Mouse (Mus musculus): ENCODE results near the gene Cd2bp2. TPM values are rescaled to one million over a fixed set of nuclear protein-coding genes. Genes with fewer than 3 reads are reported as not detected.
A peak's percentile ranks its signal among the peaks of the same experiment; 100 is the strongest.
"Not testable (repeated sequence)": the region's sequence is repeated elsewhere in the genome, so short reads cannot be mapped to it uniquely, and the experiment has no call there.

The Cd2bp2 gene
- total RNA-seq, 2 experiments from 2014 or later, result 49.6 to 51.8 TPM

GRCm38 (mm10) chr7:127196484-127196883, 634 bp upstream of the Cd2bp2 start:
- ATAC-seq (replicated peaks; ENCODE audit: low FRiP score, low TSS enrichment, poor library complexity, severe bottlenecking), result no peak

GRCm38 (mm10) chr7:127194633-127195029, 1.2 kb downstream of the Cd2bp2 start:
- ATAC-seq (replicated peaks; ENCODE audit: low FRiP score, low TSS enrichment, poor library complexity, severe bottlenecking), result no peak

GRCm38 (mm10) chr7:127194011-127194632, 1.7 kb downstream of the Cd2bp2 start:
- no peak for ATAC-seq (replicated peaks; ENCODE audit: low FRiP score, low TSS enrichment, poor library complexity, severe bottlenecking)

- no peak for ATAC-seq (replicated peaks; ENCODE audit: low FRiP score, low TSS enrichment, poor library complexity, severe bottlenecking)
These were observed 2.9 kb downstream of the Cd2bp2 start for GRCm38 (mm10) chr7:127192989-127193388.

- no peak for ATAC-seq (replicated peaks; ENCODE audit: low FRiP score, low TSS enrichment, poor library complexity, severe bottlenecking)
These were observed 5.2 kb downstream of the Cd2bp2 start for GRCm38 (mm10) chr7:127190672-127191071.

- ATAC-seq (replicated peaks; ENCODE audit: low FRiP score, low TSS enrichment, poor library complexity, severe bottlenecking), result no peak
These were observed 7.3 kb downstream of the Cd2bp2 start for GRCm38 (mm10) chr7:127188305-127189276.

GRCm38 (mm10) chr7:127187351-127187750, 8.5 kb downstream of the Cd2bp2 start:
- ATAC-seq (replicated peaks; ENCODE audit: low FRiP score, low TSS enrichment, poor library complexity, severe bottlenecking), result no peak

GRCm38 (mm10) chr7:127185601-127186000, 10.2 kb downstream of the Cd2bp2 start:
- ATAC-seq (replicated peaks; ENCODE audit: low FRiP score, low TSS enrichment, poor library complexity, severe bottlenecking), result peak; percentile 43

- no peak for ATAC-seq (replicated peaks; ENCODE audit: low FRiP score, low TSS enrichment, poor library complexity, severe bottlenecking)
These were observed 11.1 kb downstream of the Cd2bp2 start for GRCm38 (mm10) chr7:127184720-127185119.

GRCm38 (mm10) chr7:127183828-127184227, 12.0 kb downstream of the Cd2bp2 start:
- ATAC-seq (replicated peaks; ENCODE audit: low FRiP score, low TSS enrichment, poor library complexity, severe bottlenecking), result peak; percentile 75

- peak; percentile 85 for ATAC-seq (replicated peaks; ENCODE audit: low FRiP score, low TSS enrichment, poor library complexity, severe bottlenecking)
These were observed 12.5 kb downstream of the Cd2bp2 start for GRCm38 (mm10) chr7:127183345-127183744.

- not testable (repeated sequence) for ATAC-seq (replicated peaks; ENCODE audit: low FRiP score, low TSS enrichment, poor library complexity, severe bottlenecking)
These were observed 14.1 kb downstream of the Cd2bp2 start for GRCm38 (mm10) chr7:127181724-127182123.

- no peak for ATAC-seq (replicated peaks; ENCODE audit: low FRiP score, low TSS enrichment, poor library complexity, severe bottlenecking)
These were observed 15.1 kb downstream of the Cd2bp2 start for GRCm38 (mm10) chr7:127180783-127181182.

GRCm38 (mm10) chr7:127176937-127177336, 18.9 kb downstream of the Cd2bp2 start:
- ATAC-seq (replicated peaks; ENCODE audit: low FRiP score, low TSS enrichment, poor library complexity, severe bottlenecking), result no peak

- ATAC-seq (replicated peaks; ENCODE audit: low FRiP score, low TSS enrichment, poor library complexity, severe bottlenecking), result no peak
These were observed 29.3 kb downstream of the Cd2bp2 start for GRCm38 (mm10) chr7:127166501-127166900.

- no peak for ATAC-seq (replicated peaks; ENCODE audit: low FRiP score, low TSS enrichment, poor library complexity, severe bottlenecking)
These were observed 30.0 kb downstream of the Cd2bp2 start for GRCm38 (mm10) chr7:127165607-127166493.

GRCm38 (mm10) chr7:127164002-127164401, 31.8 kb downstream of the Cd2bp2 start:
- no peak for ATAC-seq (replicated peaks; ENCODE audit: low FRiP score, low TSS enrichment, poor library complexity, severe bottlenecking)

- ATAC-seq (replicated peaks; ENCODE audit: low FRiP score, low TSS enrichment, poor library complexity, severe bottlenecking), result no peak
These were observed 33.3 kb downstream of the Cd2bp2 start for GRCm38 (mm10) chr7:127162546-127162945.

- no peak for ATAC-seq (replicated peaks; ENCODE audit: low FRiP score, low TSS enrichment, poor library complexity, severe bottlenecking)
These were observed 38.3 kb downstream of the Cd2bp2 start for GRCm38 (mm10) chr7:127157548-127157947.

GRCm38 (mm10) chr7:127153477-127153876, 42.4 kb downstream of the Cd2bp2 start:
- ATAC-seq (replicated peaks; ENCODE audit: low FRiP score, low TSS enrichment, poor library complexity, severe bottlenecking), result no peak
